Mouse (Mus musculus): ENCODE data around the gene Pex19.

- TF ChIP-seq CTCF (IDR thresholded peaks at IDR 0.05; ENCODE audit: low read depth, low read length) = no peak
- TF ChIP-seq TAL1 (conservative IDR thresholded peaks at IDR 0.05; ENCODE audit: low read depth, low read length) = no peak
Measured at GRCm38 (mm10) chr1:172148279-172148954, 21.9 kb downstream of the Pex19 start.

Data from G1E (cell line).